Mouse (Mus musculus): ENCODE data around the gene Cenpi. TPM values are rescaled to one million over a fixed set of nuclear protein-coding genes. Genes with fewer than 3 reads are reported as not detected.

Cenpi gene
- polyA plus RNA-seq, 2 experiments = 17.2 to 29.4 TPM

- no peaks in the 10 kb centered on the region for H3K4me1 ChIP-seq (ENCODE audit: control insufficient read depth, insufficient read depth, low read length)
- 87% methylated on average over 3 of the region's 3 CpGs for WGBS
- no peaks in the 10 kb centered on the region for H3K9me3 ChIP-seq (ENCODE audit: control insufficient read depth, low read length)
- no peak for TF ChIP-seq POLR2A (IDR thresholded peaks at IDR 0.05; ENCODE audit: borderline replicate concordance, extremely low read depth, insufficient read depth, insufficient read length)
- no peak overlapping the region for H3K27ac ChIP-seq (replicated peaks; ENCODE audit: low read depth, low read length)
- H3K9ac ChIP-seq (ENCODE audit: low read depth, low read length, severe bottlenecking) = no peak overlapping the region
- DNase-seq (ENCODE audit: low spot score) (no peak), ATAC-seq (ENCODE audit: low FRiP score, low read depth) (no peak)
- H3K4me2 ChIP-seq (replicated peaks; ENCODE audit: low read depth, low read length, severe bottlenecking) = no peak overlapping the region
- no peaks in the 10 kb centered on the region for H3K27me3 ChIP-seq (ENCODE audit: control insufficient read depth, insufficient read depth, low read length)
- no peak overlapping the region for H3K4me3 ChIP-seq (replicated peaks; ENCODE audit: low read length)
- no peaks in the 10 kb centered on the region for H3K36me3 ChIP-seq (ENCODE audit: control insufficient read depth, insufficient read depth, low read length)
Measured at GRCm38 (mm10) chrX:134280531-134280930, 27.4 kb upstream of the Cenpi start.

- H3K27me3 ChIP-seq (ENCODE audit: control insufficient read depth, insufficient read depth, low read length) = no peaks in the 10 kb centered on the region
- TF ChIP-seq POLR2A (IDR thresholded peaks at IDR 0.05; ENCODE audit: borderline replicate concordance, extremely low read depth, insufficient read depth, insufficient read length) = no peak
- H3K27ac ChIP-seq (replicated peaks; ENCODE audit: low read depth, low read length) = no peak overlapping the region
- no peak overlapping the region for H3K4me3 ChIP-seq (replicated peaks; ENCODE audit: low read length)
- no peaks in the 10 kb centered on the region for H3K9me3 ChIP-seq (ENCODE audit: control insufficient read depth, low read length)
- ATAC-seq (ENCODE audit: low FRiP score, low read depth) (no peak), DNase-seq (ENCODE audit: low spot score) (no peak)
- no peak overlapping the region for H3K9ac ChIP-seq (ENCODE audit: low read depth, low read length, severe bottlenecking)
- no peaks in the 10 kb centered on the region for H3K36me3 ChIP-seq (ENCODE audit: control insufficient read depth, insufficient read depth, low read length)
- H3K4me2 ChIP-seq (replicated peaks; ENCODE audit: low read depth, low read length, severe bottlenecking) = no peak overlapping the region
- 88% methylated on average over 2 of the region's 2 CpGs for WGBS
- H3K4me1 ChIP-seq (ENCODE audit: control insufficient read depth, insufficient read depth, low read length) = no peaks in the 10 kb centered on the region
Measured at GRCm38 (mm10) chrX:134285102-134285501, 22.8 kb upstream of the Cenpi start.

- Histone ChIP-seq H3K4me3 (replicated peaks; ENCODE audit: low read length) (no peak overlapping the region), H3K4me2 (replicated peaks; ENCODE audit: low read depth, low read length, severe bottlenecking) (no peak overlapping the region), H3K27ac (replicated peaks; ENCODE audit: low read depth, low read length) (no peak overlapping the region), H3K9ac (ENCODE audit: low read depth, low read length, severe bottlenecking) (no peak overlapping the region), H3K4me1 (ENCODE audit: control insufficient read depth, insufficient read depth, low read length) (no peaks in the 10 kb centered on the region), H3K36me3 (ENCODE audit: control insufficient read depth, insufficient read depth, low read length) (no peaks in the 10 kb centered on the region), H3K27me3 (ENCODE audit: control insufficient read depth, insufficient read depth, low read length) (no peaks in the 10 kb centered on the region), H3K9me3 (ENCODE audit: control insufficient read depth, low read length) (no peaks in the 10 kb centered on the region)
- DNase-seq (ENCODE audit: low spot score) (no peak), ATAC-seq (ENCODE audit: low FRiP score, low read depth) (no peak)
- no peak for TF ChIP-seq POLR2A (IDR thresholded peaks at IDR 0.05; ENCODE audit: borderline replicate concordance, extremely low read depth, insufficient read depth, insufficient read length)
- WGBS = 62% methylated on average over 4 of the region's 4 CpGs
Measured at GRCm38 (mm10) chrX:134285791-134286190, 22.1 kb upstream of the Cenpi start.

- Histone ChIP-seq H3K27ac (replicated peaks; ENCODE audit: low read depth, low read length) (no peak overlapping the region), H3K4me3 (replicated peaks; ENCODE audit: low read length) (no peak overlapping the region), H3K27me3 (ENCODE audit: control insufficient read depth, insufficient read depth, low read length) (no peaks in the 10 kb centered on the region), H3K4me1 (ENCODE audit: control insufficient read depth, insufficient read depth, low read length) (no peaks in the 10 kb centered on the region), H3K36me3 (ENCODE audit: control insufficient read depth, insufficient read depth, low read length) (no peaks in the 10 kb centered on the region), H3K9ac (ENCODE audit: low read depth, low read length, severe bottlenecking) (no peak overlapping the region), H3K9me3 (ENCODE audit: control insufficient read depth, low read length) (no peaks in the 10 kb centered on the region), H3K4me2 (replicated peaks; ENCODE audit: low read depth, low read length, severe bottlenecking) (no peak overlapping the region)
- no peak for ATAC-seq (ENCODE audit: low FRiP score, low read depth)
- WGBS = 90% methylated on average over 2 of the region's 2 CpGs
- TF ChIP-seq POLR2A (IDR thresholded peaks at IDR 0.05; ENCODE audit: borderline replicate concordance, extremely low read depth, insufficient read depth, insufficient read length) = no peak
- DNase-seq (ENCODE audit: low spot score) = no peak
Measured at GRCm38 (mm10) chrX:134287305-134287704, 20.6 kb upstream of the Cenpi start.

GRCm38 (mm10) chrX:134296301-134296700 lies 11.6 kb upstream of the Cenpi start:
- Histone ChIP-seq H3K4me2 (replicated peaks; ENCODE audit: low read depth, low read length, severe bottlenecking) (peak overlapping the region; percentile 54), H3K36me3 (ENCODE audit: control insufficient read depth, insufficient read depth, low read length) (no peaks in the 10 kb centered on the region), H3K9me3 (ENCODE audit: control insufficient read depth, low read length) (no peaks in the 10 kb centered on the region), H3K27me3 (ENCODE audit: control insufficient read depth, insufficient read depth, low read length) (0 out of 2 replicates have a peak, but pooled peaks cover 4% of the 10 kb centered on the region), H3K4me1 (ENCODE audit: control insufficient read depth, insufficient read depth, low read length) (no peaks in the 10 kb centered on the region), H3K4me3 (replicated peaks; ENCODE audit: low read length) (peak overlapping the region; percentile 43), H3K9ac (ENCODE audit: low read depth, low read length, severe bottlenecking) (peak overlapping the region; percentile 12; the same call in 1 of the 2 replicates), H3K27ac (replicated peaks; ENCODE audit: low read depth, low read length) (no peak overlapping the region)
- DNase-seq (ENCODE audit: low spot score) (no peak), ATAC-seq (ENCODE audit: low FRiP score, low read depth) (no peak)
- TF ChIP-seq POLR2A (IDR thresholded peaks at IDR 0.05; ENCODE audit: borderline replicate concordance, extremely low read depth, insufficient read depth, insufficient read length) = no peak
- WGBS = 27% methylated on average over 9 of the region's 9 CpGs

- WGBS = 27% methylated on average over 7 of the region's 7 CpGs
- no peak for TF ChIP-seq POLR2A (IDR thresholded peaks at IDR 0.05; ENCODE audit: borderline replicate concordance, extremely low read depth, insufficient read depth, insufficient read length)
- H3K27ac ChIP-seq (replicated peaks; ENCODE audit: low read depth, low read length) = no peak overlapping the region
- H3K4me2 ChIP-seq (replicated peaks; ENCODE audit: low read depth, low read length, severe bottlenecking) = peak overlapping the region; percentile 54
- no peaks in the 10 kb centered on the region for H3K4me1 ChIP-seq (ENCODE audit: control insufficient read depth, insufficient read depth, low read length)
- no peak for ATAC-seq (ENCODE audit: low FRiP score, low read depth)
- H3K9ac ChIP-seq (ENCODE audit: low read depth, low read length, severe bottlenecking) = 0 out of 2 replicates have a peak overlapping the region, but pooled peaks have one; percentile 12
- 0 out of 2 replicates have a peak, but pooled peaks cover 4% of the 10 kb centered on the region for H3K27me3 ChIP-seq (ENCODE audit: control insufficient read depth, insufficient read depth, low read length)
- no peaks in the 10 kb centered on the region for H3K9me3 ChIP-seq (ENCODE audit: control insufficient read depth, low read length)
- DNase-seq (ENCODE audit: low spot score) = no peak
- H3K4me3 ChIP-seq (replicated peaks; ENCODE audit: low read length) = peak overlapping the region; percentile 43
- H3K36me3 ChIP-seq (ENCODE audit: control insufficient read depth, insufficient read depth, low read length) = no peaks in the 10 kb centered on the region
Measured at GRCm38 (mm10) chrX:134296737-134297136, 11.1 kb upstream of the Cenpi start.
